Mouse (Mus musculus): Measurements from ENCODE around the gene Tmtc4. TPM values are rescaled to one million over a fixed set of nuclear protein-coding genes. Genes with fewer than 3 reads are reported as not detected.

Tmtc4 gene
- total RNA-seq, 2 experiments from 2014 or later = 29.4 to 32.5 TPM

GRCm38 (mm10) chr14:122909368-122910091 is 74.3 kb downstream of the Tmtc4 start:
- no peak for DNase-seq (ENCODE audit: low spot score in 2 of 2)
- intact Hi-C loops (cut with DNase I) = no loop called here

- intact Hi-C loops (cut with DNase I) = no loop called here
Measured at GRCm38 (mm10) chr14:122908075-122908474, 75.8 kb downstream of the Tmtc4 start.

DNA sequence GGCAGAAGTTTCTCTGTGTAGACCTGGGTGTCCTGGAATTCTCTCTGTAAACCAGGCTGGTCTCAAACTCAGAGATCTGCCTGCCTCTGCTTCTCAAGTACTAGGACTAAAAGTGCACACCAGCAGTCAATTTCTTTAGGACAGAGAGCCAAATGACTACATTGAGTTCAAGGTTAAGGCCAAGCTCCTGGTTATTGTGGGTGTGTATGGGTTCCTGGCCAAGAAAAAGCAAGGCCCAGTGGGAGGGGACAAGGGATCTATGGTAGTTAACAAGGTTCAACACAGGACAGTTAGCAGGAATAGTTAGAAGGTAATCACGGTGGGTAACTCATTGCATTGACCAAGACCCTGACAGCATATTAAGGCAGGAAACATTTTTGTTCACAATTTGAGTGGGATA is 78.8 kb downstream of the Tmtc4 start:
- intact Hi-C loops (cut with DNase I) = no loop called here
- no peak for DNase-seq (ENCODE audit: low spot score in 2 of 2)

More at GRCm38 (mm10) chr14:122908075-122908474, 75.8 kb downstream of the Tmtc4 start:
- no peak for DNase-seq (ENCODE audit: low spot score in 2 of 2)

DNA sequence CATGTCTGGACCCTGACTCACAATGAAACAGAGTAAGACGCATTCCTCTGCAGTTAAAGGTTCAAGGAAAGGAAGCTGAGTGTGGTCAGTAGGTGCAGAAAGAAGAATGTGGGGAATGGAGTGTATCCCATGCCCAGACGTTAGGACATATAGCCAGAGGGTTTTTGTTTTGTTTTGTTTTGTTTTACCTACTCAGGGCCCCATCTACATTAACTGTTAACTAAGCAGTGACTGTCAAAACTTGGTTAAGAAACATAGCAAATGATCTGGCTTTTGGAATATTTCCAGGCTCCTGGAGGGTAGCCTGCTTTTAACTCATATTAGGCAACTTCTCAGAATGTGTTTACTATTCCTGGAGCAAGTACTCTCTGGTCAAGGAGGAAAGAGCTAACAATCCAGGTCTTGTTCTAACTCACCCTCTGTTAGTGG is 79.9 kb downstream of the Tmtc4 start:
- no peak for DNase-seq (ENCODE audit: low spot score in 2 of 2)
- intact Hi-C loops (cut with DNase I) = no loop called here

- peak; percentile 55 to 61 for DNase-seq (ENCODE audit: low spot score in 2 of 2)
Measured at GRCm38 (mm10) chr14:122902884-122903283, 81.0 kb downstream of the Tmtc4 start.

GRCm38 (mm10) chr14:122902136-122902535 is 81.7 kb downstream of the Tmtc4 start:
- DNase-seq (ENCODE audit: low spot score in 2 of 2) = no peak
- intact Hi-C loops (cut with DNase I) = no loop called here

More at GRCm38 (mm10) chr14:122902884-122903283, 81.0 kb downstream of the Tmtc4 start:
- intact Hi-C loops (cut with DNase I) = no loop called here

- intact Hi-C loops (cut with DNase I) = no loop called here
- DNase-seq (ENCODE audit: low spot score in 2 of 2) = no peak
Measured at GRCm38 (mm10) chr14:122901715-122902114, 82.1 kb downstream of the Tmtc4 start.

GRCm38 (mm10) chr14:122901177-122901576 is 82.7 kb downstream of the Tmtc4 start:
- DNase-seq (ENCODE audit: low spot score in 2 of 2) = no peak
- intact Hi-C loops (cut with DNase I) = no loop called here

DNA sequence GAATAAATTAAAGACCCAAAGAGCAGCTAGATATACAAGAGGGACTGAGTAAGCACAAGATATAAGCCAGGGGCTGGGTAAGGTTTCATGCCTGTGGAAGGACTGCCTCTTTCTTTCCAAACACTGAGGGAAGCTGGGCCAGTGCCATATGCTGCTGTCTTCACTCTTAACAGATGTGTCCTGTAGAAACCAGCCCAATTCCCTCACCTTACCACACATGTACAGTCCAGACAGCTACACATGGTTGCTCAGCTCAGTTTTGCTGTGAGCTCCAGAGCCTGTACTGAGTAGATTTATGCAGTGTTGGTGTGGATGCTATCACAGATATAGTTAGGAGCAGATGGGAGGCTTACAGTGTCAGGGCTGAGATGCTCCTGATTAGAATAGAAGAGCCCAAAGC is 83.2 kb downstream of the Tmtc4 start:
- no peak for DNase-seq (ENCODE audit: low spot score in 2 of 2)
- intact Hi-C loops (cut with DNase I) = no loop called here

- intact Hi-C loops (cut with DNase I) = no loop called here
- DNase-seq (ENCODE audit: low spot score in 2 of 2) = no peak
Measured at GRCm38 (mm10) chr14:122898550-122898949, 85.3 kb downstream of the Tmtc4 start.

DNA sequence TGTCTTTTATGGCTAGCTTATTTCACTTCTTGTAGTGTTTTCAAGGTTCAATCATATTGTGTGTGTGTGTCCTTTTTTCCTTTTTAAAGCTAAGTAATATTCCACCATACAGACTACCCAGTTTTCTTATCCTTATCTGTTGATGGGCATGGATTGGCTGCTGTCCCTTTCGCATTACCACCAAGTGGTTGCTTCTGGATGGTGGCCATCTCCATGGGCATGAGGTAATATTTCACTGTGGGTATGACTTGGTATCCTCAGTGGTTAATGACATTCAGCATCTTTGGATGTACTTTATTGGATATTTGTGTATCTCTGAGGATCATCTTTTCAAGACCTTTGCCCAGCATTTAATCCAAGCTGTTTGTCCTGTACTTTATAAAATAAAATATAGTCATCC is 87.7 kb downstream of the Tmtc4 start:
- DNase-seq (ENCODE audit: low spot score in 2 of 2) = no peak
- intact Hi-C loops (cut with DNase I) = no loop called here

DNA sequence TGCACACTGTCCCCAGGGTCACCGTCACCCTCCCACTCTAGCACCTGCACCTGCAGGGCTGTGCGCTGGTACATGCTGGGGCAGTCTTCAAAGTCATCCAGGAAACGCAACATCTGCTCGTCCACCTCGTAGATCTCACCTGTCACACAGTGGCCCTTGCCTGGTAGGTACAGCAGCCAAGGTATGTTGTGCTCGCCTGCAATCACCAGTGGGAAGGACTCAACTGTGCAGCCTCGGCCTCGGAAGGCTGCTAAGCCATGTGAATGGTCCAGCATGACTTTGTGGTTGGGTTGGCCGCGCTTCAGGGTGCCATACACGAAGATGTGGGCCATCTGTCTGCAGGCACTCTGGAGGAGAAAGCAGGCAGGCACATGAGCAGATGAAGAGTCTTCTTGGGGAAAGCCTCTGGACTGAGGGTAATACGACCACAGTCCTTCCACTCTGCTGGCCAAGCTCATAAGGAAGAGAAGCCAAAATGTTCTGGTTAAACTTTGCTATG is 92.3 kb downstream of the Tmtc4 start:
- DNase-seq (ENCODE audit: low spot score in 2 of 2) = no peak
- intact Hi-C loops (cut with DNase I) = no loop called here

DNA sequence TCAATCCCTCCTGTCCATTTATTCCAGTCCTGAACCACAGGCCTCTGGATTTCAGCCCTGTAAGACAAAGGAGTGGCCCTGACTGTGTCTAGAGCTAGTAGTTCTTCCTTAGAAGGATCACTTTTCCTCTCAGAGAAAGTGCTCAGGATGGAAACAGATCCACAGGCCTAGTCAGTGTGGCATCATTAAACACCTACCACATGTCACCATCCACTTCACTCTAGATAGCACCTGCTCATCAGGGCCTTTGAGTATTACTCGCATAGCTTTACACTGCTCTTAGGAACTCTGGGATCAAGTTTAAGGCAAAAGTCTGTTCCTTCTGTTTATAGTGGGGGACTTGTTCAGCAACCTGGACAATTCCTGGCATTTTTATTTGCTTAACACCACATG is 95.4 kb downstream of the Tmtc4 start:
- intact Hi-C loops (cut with DNase I) = no loop called here
- no peak for DNase-seq (ENCODE audit: low spot score in 2 of 2)

DNA sequence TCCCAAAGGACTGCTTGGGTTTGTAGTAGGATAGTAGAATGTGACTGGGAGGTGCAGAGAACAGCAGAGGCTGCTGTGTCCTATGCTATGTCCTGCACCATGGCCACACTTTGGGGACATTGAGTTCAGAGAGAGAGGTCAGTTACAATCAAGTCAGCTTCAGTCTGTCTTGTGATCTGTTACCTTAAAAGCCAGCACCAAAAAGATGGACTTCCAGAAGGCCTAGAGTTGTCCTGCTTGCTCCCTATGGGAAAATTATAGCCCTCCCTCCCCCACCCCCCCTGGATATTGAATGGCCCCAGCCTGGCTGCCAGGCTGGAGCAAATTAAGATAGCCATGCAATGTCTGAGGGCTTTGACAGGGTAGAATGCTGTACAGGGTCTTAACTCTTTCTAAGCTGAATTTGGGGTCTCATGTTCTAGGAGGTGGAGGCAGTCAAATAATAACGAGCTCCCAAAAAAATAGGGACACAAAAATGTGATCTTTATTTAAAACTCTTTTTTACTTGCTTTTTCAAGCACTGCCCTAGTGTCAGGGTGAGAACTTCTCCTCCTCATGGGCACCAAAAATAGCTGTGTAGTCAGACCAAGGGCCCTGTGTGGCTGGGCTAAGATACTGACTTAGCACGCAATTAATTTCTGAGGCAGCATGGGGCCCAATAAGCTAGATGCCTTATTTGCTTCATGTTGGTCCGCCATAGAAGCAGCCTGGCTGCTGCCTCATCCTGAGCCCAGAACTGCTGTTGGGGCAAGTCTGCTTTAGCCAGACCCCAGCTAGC is 95.9 kb downstream of the Tmtc4 start:
- intact Hi-C loops (cut with DNase I) = no loop called here
- no peak for DNase-seq (ENCODE audit: low spot score in 2 of 2)

GRCm38 (mm10) chr14:122887278-122887677 is 96.6 kb downstream of the Tmtc4 start:
- intact Hi-C loops (cut with DNase I) = no loop called here
- no peak for DNase-seq (ENCODE audit: low spot score in 2 of 2)

DNA sequence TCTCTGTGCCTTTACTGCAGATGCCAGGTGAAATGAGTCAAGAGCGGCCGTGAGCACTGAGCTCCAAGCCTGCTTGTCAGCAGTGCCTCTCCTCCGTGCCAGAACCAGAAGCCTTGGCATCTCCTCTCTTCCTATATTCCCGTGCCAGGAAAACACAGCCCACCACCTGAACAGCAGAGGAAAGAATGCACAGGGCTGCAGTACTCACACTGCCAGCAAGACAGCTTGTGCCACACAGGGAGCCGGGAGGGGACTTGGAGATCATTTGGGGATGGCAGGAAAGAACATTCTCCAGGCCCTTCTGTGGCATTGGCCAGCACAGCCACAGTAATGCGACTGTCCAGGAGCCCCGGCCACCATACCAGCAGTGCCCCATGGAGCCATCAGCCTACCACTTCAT is 97.9 kb downstream of the Tmtc4 start:
- peak in 1 of 2 experiments; percentile 47 for DNase-seq (ENCODE audit: low spot score in 2 of 2)
- intact Hi-C loops (cut with DNase I) = no loop called here

GRCm38 (mm10) chr14:122883821-122884584 is 99.8 kb downstream of the Tmtc4 start:
- intact Hi-C loops (cut with DNase I) = no loop called here
- peak in 1 of 2 experiments; percentile 24 for DNase-seq (ENCODE audit: low spot score in 2 of 2)

DNA sequence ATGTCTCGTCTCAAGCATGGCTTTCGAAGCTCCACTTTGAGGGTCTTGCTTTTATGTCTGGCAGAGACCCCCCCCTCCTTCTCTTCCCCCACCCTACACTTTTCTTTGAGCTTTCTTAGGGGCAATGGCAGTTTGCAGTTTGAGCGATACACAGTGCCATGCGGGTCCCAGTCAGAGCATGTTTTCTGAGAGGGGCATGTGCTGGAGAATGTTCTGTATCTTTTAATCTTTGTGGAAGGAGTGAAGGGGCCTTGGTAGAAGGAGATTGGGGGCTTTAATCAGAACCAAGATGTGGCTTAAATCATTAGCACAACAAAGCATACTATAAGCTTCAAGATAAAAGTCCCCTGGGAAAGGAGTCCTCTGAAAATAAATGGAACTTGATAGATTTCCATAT is 100.4 kb downstream of the Tmtc4 start:
- DNase-seq (ENCODE audit: low spot score in 2 of 2) = no peak
- intact Hi-C loops (cut with DNase I) = no loop called here

- DNase-seq (ENCODE audit: low spot score in 2 of 2) = no peak
- intact Hi-C loops (cut with DNase I) = no loop called here
Measured at GRCm38 (mm10) chr14:122882795-122883409, 100.9 kb downstream of the Tmtc4 start.
